Mouse (Mus musculus) adrenal gland, adult 18-20 months (tissue): ENCODE data around the gene Trim44. TPM values are rescaled to one million over a fixed set of nuclear protein-coding genes. Genes with fewer than 3 reads are reported as not detected.

ENCODE experiments used
- DNase-seq, 2 experiments: peaks; one replicate each; pipeline ENCODE4 v3.0.0; 2021 to 2022; ENCODE audit warnings: low spot score in 2 of 2
- total RNA-seq, 2 experiments: library from RNA; stranded (reverse); gene quantifications; 1 replicate in 1 of 2; 2 replicates in 1 of 2; pipeline ENCODE4 v1.2.3; 2021

Trim44 gene
- total RNA-seq, 2 experiments from 2014 or later, result 65.3 to 66.3 TPM

- DNase-seq, result no peak
Observed at GRCm38 (mm10) chr2:102406324-102407304, 1.0 kb downstream of the Trim44 start.

DNA sequence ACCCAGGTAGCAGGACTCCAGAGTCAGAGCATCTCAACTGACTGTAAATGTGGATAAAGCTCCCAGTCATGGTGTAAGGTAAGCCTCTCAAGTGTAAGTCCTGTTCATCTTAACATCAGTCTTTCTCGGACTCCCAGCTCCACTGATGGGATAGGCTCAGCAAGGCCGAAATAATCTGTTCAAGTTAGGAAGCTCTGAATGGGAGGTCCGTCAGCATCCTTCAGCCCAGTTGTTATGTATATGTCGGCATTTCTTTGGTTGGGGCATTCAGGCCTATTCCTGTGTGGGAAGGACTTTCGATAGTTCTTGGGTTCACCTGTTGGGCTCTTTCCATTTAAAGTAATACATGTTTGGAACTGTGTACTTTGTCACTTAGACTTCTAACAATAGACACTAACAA is 3.6 kb downstream of the Trim44 start:
- DNase-seq, result no peak

DNA sequence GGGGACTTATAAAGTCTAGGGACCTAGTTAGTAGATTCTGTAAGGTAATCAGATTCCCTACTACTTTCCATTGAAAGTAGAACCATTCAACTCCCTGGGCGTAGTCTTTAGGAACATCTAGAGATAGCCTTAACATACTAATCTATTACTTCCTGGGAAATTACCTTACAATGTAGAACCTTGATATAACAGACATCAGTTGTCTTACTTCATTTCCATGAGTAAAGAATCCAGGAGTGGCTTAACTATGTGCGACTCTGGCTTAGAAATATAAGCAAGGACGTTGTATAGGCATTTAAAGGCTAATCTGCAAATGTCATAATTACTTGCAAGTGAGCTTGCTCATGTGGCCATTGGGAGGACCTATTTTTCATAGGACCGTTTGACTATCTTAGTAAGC is 4.3 kb downstream of the Trim44 start:
- no peak for DNase-seq

GRCm38 (mm10) chr2:102401352-102401692 is 6.3 kb downstream of the Trim44 start:
- no peak for DNase-seq

DNA sequence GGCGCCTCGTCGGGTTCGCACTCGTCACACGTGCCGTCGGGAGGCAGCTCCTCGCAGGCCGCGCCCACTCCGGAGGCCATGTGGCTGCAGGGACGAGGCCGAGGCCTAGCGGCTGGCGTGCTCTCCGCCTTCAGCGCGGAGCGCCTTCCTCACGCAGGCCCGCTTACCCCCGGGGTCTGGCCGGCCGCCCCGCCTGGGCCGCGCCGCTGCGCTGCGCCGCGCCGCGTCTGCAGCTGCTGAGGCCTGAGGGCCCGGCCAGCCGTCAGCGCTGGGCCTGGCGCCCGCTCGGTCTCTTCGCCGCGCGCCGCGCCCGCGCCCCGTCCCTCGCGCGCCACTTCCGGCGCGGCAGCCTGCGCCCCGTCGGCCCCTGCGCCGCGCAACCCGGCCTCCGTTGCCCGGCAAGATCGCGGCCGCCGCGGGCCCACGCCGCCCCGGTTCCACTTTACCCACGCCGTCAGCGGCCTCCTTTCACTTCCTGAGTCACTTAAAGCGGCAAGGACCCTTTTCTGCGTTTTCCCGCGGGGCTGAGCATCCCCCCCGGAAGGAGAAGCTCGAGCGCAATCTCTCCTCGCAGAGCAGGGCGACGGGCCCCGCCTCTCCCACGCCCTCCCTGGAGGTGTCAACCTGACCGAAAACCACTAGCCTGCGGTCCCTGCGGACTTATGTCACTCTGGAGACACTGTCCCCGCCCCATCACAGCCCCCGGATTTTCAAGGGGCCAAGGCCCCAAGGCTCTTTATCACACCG is 6.8 kb downstream of the Trim44 start:
- peak; percentile 78 to 82 for DNase-seq

- no peak for DNase-seq
Observed at GRCm38 (mm10) chr2:102399864-102400604, 7.6 kb downstream of the Trim44 start.

- DNase-seq, result no peak
Observed at GRCm38 (mm10) chr2:102396493-102396892, 11.1 kb downstream of the Trim44 start.

GRCm38 (mm10) chr2:102393457-102393856 is 14.2 kb downstream of the Trim44 start:
- DNase-seq, result no peak

DNA sequence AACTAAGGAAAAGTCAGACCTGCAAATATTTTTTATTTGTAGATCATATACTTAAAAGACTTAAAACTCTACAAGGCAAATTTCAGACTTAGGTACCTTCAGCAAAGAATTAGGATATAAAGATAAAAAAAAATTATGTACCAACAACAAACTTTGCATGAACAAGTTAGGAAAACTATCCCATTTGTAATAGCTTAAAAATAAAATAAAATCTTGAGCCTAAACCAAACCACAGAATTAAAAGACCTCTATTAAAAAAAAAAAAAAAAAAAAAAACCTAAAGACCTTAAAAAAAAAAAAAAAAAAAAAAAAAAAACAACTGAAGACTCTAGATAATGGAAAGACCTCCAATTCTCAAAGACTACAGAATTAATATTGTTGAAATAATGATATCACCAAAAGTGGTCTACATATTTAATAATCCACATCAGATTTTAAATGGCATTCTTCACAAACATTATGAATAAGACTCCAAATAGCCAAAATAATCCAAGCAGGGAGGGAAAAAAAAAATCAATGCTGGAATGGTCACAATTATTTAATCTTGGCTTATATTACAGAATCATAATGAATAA is 22.2 kb downstream of the Trim44 start:
- DNase-seq, result no peak

DNA sequence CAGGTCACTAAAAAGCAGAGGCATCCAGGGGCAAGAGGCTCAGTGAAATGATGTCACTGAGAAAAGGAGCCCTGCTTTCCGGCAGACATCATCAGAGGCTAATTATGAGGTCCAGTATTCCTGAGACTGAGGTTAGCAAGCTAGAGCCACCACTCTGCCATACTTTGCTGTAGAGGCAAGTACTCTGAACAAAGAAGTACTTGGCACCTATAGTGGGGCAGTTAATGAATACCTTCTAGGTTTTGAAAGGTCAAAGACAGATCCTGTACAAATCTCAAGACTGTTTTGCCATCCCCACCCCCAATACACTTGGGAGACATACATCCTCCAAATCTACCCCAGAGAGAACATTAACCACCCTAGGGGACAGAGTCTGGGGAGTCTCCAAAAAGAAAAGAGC is 23.1 kb downstream of the Trim44 start:
- no peak for DNase-seq

DNA sequence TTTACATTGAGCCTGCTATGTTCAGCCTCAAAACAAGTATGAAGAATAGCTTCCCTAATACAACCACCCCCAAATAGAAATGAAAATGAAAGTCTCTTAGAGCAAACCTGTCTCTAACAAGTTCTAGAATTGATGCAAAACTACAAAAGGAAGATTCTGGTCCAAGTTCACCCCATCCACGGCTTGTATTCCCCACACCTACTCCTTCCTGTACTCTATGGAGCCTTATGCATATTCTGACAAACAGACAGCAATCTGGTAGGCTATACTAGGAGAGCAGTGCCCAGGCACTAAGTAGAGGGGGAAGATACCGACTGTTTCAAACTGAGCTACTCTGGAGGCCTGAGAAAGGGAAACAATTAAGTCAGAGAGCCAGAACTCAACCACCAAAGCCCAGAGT is 23.6 kb downstream of the Trim44 start:
- no peak for DNase-seq

GRCm38 (mm10) chr2:102383069-102383834 is 24.4 kb downstream of the Trim44 start:
- DNase-seq, result no peak

- no peak for DNase-seq
Observed at GRCm38 (mm10) chr2:102382519-102382918, 25.1 kb downstream of the Trim44 start.

GRCm38 (mm10) chr2:102380581-102380980 is 27.0 kb downstream of the Trim44 start:
- no peak for DNase-seq

- no peak for DNase-seq
Observed at GRCm38 (mm10) chr2:102378928-102379327, 28.7 kb downstream of the Trim44 start.

DNA sequence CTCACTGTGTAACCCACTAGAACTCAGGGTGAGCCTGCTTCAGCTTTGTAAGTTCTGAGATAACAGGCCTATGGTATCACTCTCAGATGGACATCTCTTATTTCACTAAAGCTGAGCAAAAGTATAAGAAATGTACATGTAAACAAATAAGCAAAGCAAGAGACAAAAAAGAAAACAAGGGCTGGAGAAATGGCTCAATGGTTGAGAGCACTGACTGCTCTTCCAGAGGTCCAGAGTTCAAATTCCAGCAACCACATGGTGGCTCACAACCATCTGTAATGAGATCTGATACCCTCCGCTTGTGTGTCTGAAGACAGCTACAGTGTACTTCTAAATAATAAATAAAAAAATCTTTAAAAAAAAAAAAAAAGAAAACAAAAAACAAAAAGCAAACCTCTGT is 29.2 kb downstream of the Trim44 start:
- DNase-seq, result no peak

DNA sequence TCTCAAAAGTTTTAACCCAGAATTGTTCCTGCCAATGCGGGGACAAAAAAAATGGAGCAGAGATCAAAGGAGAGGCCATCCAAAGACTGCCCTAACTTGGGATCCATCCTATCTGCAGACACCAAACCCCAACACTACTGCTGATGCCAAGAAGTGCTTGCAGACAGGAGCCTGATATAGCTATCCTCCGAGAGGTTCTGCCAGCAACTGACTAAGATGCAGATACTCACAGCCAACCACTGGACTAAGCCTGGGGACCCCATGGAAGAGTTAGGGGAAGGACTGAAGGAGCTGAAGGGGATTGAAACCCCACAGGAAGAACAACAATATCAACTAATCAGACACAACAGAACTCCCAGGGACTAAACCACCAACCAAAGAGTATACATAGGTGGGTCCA is 30.3 kb downstream of the Trim44 start:
- no peak for DNase-seq

DNA sequence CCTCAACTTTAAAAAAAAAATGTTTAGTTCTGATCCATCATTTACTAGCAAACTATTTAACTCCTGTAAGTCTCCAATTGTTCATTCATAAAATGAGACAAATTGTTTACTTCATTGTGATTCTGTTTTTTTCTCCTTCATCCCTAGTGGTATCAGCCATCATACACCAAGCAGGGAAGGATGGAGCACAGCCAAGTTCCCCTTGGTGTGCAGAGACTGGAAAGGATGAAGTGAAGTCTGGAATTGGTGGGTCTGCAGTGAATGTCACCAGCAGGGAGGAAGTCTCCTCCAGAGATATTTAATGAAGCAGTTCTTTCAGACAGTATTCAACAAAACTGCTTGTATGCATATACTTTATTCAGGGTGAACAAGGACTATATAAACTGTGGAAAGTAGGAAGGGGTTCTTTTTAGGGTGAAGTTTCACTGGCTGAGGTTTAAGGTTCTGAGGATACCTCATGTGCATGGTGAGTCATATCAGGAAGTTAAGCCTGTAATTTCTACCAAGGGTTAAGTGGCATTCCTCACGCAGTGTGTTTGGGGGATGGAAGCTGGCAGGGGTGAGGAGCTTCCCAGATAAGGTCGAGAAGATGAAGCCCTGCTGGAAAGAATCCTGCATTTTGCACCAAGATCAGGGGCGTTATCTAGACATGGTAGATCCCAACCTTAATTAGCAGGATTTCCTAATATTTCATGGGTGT is 34.1 kb downstream of the Trim44 start:
- DNase-seq, result no peak

DNA sequence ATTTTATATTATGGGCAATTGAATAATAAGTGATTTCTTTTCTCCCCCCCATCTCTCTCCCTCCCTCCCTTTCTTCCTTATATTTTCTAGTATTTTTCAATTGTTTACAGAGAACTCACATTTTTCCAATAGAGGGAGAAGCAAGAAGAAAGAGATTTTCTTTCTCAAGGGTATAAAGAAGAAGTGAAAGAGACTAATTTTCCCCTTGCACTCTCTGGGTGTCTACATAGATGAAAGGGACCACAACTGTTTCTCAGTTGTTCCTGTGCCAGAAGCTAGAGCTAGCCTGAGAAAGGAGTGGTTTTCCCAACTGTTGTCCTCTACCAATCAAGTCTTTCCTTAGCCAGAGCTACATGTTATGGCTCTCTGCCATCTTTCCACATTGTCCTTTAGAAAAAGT is 34.9 kb downstream of the Trim44 start:
- no peak for DNase-seq

- no peak for DNase-seq
Observed at GRCm38 (mm10) chr2:102371332-102371731, 36.3 kb downstream of the Trim44 start.
